Mouse (Mus musculus) liver, adult (tissue): ENCODE measurements around the gene Cox6a2.

Experiments
- GATA4 ChIP-seq: IDR thresholded peaks from 2 replicates; pipeline ENCODE4 v1.6.1; 2014; ENCODE audit warnings: mild to moderate bottlenecking, low read length; ENCODE audit not compliant: insufficient replicate concordance

The Cox6a2 gene

DNA sequence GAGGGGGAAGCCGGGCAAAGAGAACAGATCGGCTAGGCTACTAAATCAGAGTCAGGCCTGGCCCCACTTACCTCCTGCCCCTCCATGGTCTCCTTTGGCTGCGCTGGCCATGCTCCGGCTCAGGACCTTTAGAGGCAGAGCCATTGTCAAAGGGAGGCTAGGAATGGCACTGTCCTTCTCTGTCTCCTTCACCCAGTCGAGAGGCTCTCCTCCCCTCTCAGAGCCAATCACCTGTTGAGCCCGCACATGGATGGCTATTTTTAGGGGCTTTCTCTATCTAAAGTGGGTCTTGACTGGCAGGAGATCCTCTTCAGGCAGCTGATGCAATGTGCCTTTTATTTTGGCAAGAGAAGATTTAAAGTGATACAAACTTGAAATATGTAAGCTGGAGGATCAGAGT, at the start of gene Cox6a2:
Cox6a2 (minus strand) TSS at position 236 of the 400 bp plus-strand sequence.
- no peak for TF ChIP-seq GATA4

DNA sequence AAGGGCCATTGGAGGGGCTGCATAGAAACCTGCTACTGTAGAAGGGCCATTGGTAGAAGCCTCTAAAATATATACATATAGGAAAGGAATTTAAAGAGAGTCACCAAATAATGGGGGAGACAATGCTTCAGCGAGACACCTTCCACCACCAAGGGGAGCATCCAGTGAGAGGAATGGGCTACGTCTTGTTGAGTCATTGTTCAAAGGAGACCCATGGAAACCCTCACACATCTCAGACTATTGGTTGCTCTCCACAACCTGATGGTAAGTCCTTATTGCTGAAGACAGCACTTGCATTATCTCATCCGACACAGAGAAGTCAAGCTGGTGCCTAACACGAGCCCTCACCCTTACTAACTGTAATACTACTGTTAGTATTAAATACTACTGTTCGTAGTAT, 49.6 kb upstream of the Cox6a2 start:
- no peak for TF ChIP-seq GATA4

DNA sequence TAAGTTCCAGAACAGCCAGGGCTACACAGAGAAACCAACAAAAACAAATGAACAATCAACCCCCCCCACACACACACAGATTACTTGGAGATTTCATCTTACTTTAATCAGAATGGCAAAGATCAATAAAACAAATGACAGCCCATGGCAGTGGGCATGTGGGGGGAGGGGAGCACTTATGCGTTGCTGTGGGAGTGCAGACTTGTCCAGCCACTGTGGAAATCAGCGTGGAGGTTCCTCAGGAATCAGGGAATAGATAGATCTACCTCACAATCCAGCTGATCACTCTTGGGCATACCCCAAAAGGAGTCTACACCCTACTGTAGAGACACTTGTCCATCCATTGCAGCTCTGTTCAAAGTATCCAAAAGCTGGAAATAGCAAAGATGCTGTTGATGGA, 48.8 kb upstream of the Cox6a2 start:
- TF ChIP-seq GATA4, result no peak

DNA sequence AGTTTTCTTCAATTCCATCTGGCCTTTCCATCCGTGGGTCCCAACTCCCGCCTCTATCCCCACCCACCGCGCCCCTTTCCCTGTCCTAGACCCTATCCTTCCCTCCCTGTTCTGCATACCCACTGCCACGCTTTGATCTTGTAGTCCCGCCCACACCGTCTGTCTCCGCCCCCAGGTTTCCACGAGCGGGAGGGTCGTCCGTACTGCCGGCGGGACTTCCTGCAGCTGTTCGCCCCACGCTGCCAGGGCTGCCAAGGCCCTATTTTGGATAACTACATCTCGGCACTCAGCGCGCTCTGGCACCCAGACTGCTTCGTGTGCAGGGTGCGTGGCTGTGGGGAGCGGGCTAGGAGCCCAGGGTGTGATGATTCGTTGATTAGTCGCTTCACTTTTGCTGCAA, 46.4 kb upstream of the Cox6a2 start:
- no peak for TF ChIP-seq GATA4

DNA sequence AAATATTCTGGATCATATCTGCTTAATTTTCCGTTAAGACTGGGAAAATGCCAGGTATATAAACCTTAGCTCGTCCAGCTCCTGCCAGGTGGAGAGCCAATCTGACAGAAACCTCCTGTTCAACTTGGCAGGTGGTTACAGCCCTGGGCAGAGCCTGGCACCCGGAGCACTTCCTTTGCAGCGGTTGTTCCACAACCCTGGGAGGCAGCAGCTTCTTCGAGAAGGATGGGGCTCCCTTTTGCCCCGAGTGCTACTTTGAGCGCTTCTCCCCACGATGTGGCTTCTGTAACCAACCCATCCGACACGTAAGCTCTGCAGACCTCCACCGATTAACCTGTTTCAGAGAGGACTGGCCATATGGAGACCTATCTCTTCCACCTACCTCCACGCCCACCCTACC, 45.8 kb upstream of the Cox6a2 start:
- no peak for TF ChIP-seq GATA4

DNA sequence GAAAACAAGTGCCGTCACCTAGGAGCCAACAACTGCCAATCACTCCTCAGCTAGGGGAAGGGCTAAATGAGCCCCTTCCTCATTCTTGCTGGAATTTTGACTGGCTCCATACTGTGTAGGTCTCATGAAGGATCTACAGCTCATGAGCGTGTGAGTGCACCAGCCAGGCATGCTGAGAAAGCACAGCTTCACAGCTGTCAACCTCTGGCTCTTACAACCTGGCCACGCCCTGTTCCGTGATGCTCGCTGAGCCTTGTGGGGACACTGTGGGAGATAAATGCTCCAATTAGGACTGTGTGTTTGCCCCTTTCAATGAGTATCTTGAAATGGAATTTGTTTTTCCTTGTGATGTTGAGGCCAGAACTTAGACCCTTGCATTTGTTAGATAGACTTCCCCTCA, 43.8 kb upstream of the Cox6a2 start:
- TF ChIP-seq GATA4, result no peak

DNA sequence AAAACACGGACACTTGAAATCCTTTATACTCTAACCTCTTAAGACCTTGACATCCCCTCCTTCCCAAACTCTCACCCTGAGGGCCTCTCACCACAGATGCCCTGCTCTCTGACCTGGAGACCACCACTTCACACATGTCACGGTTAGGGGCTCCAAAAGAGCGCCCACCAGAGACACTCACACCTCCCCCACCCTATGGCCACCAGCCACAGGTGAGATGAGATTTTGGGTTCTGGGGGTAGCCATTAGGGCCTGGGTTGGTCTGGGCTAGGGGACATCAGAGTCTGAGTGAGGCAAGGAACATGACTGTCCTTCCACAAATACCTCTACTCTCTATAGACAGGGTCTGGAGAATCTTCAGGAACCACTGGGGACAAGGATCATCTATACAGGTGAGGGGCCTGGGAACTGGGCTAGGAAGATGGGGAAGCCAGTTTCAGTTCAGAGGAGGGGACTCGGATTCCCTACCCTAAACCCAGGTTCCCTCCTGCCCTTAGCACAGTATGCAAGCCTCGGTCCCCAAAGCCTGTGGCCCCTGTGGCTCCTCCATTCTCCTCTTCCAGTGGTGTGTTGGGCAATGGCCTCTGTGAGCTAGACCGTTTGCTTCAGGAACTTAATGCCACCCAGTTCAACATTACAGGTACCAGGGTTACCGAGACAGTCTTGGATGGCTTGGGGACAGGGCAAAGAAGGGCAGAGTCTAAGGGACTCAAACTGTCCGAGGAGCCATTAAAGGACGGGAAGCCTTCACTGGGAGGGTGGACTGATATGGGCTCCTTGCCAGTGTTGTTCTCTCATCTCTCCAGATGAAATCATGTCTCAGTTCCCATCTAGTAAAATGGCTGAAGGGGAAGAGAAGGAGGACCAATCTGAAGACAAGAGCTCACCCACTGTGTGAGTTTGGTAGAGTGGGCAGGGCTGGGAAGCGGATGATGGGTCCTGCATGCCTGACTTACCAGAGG, 42.2 kb upstream of the Cox6a2 start:
- no peak for TF ChIP-seq GATA4

DNA sequence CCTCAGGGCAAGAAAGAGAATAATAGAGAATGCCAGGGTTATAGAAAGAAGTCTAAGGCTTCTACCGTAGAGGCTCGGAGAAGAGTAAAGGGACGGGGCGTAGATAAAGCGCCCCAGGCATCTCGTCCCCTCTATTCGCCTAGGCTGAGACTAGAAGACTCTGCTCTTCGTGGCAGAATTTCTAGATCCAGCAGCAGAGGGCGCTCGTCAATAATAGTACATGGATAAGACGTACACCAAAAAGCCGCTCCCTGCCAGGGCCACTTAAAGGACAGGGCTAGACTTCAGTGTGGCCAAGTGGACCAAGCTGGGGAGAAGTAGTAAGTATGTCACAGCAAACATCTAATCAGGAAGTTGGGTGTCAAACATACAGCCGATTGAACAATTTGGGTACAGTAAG, 41.3 kb upstream of the Cox6a2 start:
- no peak for TF ChIP-seq GATA4

DNA sequence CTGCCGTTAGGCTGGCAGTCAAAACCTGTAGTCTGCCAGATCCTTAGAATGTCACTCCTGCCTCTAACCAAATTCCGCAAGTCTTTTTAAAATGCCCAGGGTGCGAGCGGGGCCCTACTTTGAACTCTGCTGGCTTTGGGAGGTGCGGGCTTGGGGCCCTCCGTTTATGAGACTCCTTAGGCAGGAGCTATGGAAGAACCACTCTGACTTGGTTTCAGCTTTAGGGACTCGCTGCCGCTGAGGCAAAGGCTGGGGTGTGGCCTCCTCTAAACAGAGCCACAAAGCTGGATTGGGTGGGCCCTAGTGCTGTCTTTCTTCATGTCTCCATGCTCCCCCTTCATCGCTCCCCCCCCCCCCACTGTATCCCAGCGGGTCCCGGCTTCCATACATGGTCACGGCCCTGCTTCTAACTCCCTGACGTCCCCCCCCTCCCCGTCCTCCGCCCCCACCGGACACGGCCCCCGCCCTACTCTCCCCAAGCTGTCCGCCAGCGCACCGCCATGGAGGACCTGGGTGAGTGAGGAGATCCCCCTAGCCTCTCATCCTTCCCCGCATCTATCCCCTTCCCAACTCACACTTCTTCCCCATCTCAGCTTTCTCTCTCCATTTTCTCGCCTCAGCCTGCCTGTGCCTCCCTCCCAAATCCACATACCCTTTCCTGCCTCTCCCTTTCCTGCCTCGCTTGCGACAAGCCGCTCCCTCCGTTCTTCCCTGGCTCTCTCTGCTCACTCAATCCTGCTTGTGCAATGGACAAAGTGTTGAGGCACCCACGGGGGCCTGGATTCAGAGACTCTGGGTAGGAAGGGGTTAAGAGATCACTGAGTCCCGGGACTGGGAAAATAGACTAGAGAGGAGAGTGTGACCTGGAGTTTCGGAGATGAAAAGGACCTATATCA, 40.6 kb upstream of the Cox6a2 start, which contains the start of gene Tgfb1i1:
Tgfb1i1 (plus strand) TSS at position 317 of the 896 bp plus-strand sequence.
- TF ChIP-seq GATA4, result no peak

DNA sequence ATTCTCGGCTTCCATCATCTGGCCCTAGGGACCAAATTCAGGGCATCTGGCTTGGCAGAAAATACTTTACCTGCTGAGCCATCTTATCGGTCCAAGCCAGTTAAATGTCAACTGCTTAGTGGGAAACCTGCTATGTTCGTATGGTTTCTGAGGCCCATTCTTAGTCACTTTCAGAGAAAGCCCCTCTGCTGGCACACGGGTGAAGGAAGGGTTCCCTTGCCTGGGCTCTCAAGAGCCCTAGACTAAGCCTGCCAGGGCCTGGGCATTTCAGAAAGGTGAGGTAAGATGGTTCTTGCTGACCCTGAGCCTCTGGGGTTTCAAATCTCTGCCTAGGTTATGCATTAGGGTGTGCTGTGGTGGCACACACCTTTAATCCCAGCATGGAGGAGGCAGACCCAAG, 39.4 kb upstream of the Cox6a2 start:
- TF ChIP-seq GATA4, result no peak

DNA sequence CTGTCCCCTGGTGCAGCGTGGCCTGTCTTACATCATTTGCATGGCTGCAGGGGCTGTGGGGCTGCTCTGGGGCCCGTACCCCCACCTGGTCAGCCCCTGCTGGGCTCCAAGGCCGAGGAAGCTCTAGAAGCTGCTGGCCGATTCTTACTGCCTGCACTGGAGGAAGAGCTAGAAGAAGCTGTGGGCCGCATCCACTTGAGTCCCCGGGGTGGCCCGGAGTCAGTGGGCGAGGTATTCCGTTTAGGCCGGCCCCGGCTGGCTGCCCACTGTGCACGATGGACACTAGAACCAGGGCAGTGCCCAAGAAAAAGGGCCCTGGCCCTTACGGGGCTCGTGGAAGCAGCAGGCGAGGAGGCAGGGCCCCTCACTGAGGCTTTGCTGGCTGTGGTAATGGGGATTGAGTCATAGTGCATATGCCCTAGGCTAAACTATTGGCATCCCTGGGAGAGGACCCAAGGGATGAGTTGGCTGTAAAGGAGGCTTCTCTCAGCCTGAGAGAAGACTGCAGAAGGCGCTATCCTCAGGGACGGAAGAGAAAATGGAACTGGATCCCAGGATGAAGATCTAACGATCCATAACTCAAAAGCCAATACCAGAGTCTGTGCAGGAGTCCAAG, 38.3 kb upstream of the Cox6a2 start:
- no peak for TF ChIP-seq GATA4

DNA sequence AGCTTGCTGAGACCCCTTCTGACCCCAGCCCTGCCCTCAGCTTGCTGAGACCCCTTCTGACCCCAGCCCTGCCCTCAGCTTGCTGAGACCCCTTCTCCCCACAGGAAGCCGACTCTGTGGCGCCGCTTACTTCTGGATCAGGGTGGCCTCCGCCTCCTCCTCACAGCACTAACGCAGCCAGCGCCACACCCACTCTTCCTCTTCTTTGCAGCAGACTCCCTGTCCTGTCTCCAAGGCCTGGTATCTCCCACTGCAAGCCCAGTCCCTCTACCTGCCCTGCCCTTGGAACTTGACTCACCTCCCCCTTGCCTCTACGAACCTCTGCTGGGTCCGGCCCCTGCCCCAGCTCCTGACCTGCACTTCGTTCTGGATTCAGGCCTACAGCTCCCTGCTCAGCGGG, 37.7 kb upstream of the Cox6a2 start:
- TF ChIP-seq GATA4, result no peak

DNA sequence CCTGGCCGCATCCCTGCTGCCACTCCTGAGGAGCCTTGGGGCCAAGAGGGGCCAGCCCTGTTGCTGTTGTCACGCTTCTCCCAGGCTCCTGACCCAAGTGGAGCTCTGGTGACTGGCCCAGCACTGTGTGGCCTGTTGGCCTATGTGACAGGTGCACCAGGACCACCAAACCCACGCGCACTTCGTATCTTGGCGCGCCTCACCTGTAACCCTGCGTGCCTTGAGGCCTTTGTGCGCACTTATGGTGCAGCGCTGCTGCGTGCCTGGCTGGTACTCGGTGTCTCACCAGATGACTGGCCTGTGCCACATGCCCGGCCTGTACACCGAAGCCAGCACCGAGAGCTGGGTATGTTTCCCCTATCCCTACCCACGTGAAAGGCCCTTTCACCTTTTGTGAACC, 36.1 kb upstream of the Cox6a2 start:
- TF ChIP-seq GATA4, result no peak

DNA sequence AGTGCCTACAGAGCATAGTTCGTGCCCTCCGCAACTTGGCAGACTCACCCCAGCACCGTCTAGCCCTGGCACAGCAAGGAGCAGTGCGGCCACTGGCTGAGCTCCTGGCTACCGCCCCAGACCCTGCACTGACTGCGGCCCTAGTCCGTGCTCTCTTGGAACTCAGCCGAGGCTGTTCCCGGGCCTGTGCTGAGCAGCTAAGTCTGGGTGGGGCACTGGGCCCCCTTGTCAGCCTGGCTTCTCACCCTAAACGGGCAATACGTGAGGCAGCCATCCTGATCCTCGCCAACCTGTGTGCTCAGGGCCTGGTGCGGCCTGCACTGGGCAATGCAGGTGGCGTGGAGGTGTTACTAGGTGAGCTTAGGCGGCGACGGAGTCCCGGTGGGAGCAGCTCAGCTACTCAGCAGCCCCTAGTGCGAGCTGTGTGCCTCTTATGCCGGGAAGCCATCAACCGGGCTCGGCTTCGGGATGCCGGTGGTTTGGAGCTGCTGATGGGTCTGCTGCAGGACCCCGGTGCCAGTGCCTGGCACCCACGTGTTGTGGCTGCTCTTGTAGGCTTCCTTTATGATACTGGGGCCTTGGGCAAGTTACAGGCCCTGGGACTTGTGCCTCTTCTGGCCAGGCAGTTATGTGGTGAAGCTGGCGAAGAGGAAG, 34.1 kb upstream of the Cox6a2 start:
- TF ChIP-seq GATA4, result no peak

DNA sequence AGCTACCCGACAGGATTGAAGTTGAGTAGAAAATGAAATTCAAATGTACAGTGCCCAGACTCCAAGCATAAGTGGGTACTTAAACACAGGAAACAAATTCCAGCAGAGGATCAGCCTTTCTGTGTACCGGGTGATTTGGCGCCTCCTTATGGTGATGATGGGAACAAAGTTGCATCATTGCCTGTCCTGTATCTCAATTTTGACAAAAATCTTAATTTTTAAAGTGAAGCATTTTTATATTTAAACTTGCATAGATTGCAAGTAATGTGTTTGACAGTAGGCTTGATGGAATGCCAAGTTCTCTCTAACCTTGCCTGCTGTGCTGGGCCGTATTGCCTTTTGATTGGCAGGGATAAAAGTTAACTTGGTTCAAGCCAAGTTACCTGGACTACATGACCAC, 32.8 kb upstream of the Cox6a2 start:
- TF ChIP-seq GATA4, result no peak
